Mouse (Mus musculus): Measurements from ENCODE around the gene Col27a1. TPM values are rescaled to one million over a fixed set of nuclear protein-coding genes. Genes with fewer than 3 reads are reported as not detected.

Col27a1 gene
- total RNA-seq (2021) = 9.3 and 11.7 TPM in 2 replicates
- long read RNA-seq, partial matches to known transcripts = 1 of 9 reads
- long read RNA-seq, other reads (novel, unspliced or antisense) = 5 of 9 reads

DNA sequence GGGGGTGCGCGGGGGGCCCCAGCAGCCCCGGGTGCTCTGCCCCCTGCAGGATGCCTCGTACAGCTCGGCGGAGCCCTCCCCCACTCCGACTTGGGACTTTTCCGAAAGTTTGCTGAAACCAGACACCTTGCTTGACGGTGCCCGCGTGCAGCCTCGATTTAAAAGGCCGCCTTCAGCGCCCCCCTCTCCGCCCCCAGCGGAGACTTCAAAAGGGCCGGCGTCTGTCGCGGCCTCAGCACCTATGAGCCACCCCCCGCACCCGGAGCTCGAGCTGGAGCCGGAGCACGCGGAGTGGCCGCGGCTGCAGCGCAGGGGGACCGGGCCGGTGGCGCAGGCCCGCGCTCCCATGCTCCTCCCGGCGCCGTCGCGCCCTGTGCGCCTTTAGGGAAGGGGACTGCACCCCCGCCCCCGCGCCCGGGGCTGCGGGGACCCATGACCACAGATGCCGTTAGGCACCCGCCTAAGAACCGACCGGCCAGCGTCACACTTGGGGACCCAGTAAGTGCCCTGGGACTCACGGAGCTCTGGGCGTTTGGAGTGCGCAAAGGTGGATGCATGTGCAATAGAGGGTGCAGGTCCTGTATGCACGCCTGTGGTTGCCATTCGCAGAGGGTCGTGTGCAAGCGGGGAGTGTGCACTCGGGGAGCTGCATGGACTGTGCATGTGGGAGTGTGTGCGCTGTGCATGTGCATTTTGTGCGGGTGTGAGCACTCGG, at the start of gene Col27a1:
TSS of gene Col27a1 (plus strand) at position 98 of the 715 bp plus-strand sequence.
- DNase-seq = no peak

DNA sequence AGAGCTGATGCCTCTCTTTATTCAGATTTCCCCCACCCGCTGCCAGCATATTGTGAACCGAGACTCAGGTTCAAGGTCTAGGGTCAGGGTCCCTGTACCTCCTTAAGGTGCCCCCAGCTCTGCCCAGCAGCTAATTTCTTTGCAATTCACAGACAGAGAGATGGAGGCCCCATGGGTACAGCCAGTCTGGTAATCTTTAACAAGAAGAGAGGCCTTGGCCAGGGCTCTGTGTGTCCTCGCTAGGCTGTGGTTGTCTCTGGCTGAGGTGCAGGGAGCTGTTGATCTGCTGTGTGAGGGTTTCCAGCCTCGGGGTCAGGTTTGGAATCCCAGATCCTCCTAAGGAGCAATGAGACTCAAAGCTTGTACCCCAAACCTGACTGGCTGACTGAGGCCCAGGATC, 48.2 kb upstream of the Col27a1 start:
- DNase-seq = no peak

DNA sequence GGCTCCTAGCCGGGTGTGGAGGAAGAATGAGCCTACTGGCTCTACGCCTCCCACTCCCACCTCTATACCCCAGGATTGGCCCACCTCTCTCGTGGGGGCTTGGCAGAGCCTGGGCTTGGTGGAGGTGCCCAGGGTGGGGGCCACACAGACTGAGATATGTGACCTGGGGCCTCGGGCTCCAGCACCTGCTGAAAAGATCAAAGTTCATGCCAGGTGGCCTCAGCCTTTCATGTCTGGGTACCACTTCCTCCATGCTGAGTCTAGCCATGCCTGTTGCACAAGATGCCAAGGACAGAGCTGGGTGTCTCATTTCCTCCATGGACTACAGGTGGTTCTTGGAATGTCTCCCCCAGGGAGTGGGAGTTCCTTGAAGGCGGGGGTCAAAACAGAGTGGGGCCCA, 47.5 kb upstream of the Col27a1 start:
- DNase-seq = no peak

DNA sequence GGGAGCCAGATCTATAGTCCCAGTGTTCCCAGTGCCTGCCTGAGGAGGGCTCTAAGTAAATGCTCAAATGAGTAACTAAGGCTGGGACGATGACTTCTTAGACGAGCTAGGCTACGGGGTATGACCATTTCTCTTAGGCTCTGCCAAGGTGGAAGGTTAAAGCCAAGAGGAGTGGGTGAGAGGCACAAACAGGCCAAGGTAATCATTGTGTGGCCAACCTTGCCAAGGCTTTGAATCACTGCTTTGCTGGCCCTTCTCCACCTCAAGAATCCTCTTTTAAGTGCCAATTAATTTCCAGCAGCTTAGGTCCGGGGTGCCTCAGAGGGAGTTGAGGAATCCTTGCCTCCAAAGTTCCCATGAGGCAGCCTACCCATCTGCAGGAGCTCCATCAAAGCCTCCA, 43.7 kb upstream of the Col27a1 start:
- no peak for DNase-seq

DNA sequence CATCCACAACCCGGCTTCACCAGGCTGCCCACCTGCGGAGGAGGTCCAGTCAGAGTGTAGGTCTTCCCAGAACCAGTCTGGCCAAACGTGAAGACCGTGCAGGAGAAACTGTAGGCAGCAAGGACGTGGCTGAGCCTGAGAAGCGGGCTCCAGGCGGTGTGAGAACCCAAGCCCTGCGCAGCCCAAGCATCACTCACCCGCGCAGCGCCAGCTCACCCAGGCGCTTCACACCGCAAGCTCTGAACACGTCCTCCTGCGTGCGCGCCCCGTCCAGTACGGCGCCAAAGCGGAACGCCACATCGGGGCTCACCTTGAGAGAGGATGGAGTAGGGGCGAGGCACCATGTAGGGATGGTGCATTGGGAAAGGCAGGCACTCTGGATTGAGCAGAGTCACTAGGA, 42.7 kb upstream of the Col27a1 start:
- DNase-seq = no peak

DNA sequence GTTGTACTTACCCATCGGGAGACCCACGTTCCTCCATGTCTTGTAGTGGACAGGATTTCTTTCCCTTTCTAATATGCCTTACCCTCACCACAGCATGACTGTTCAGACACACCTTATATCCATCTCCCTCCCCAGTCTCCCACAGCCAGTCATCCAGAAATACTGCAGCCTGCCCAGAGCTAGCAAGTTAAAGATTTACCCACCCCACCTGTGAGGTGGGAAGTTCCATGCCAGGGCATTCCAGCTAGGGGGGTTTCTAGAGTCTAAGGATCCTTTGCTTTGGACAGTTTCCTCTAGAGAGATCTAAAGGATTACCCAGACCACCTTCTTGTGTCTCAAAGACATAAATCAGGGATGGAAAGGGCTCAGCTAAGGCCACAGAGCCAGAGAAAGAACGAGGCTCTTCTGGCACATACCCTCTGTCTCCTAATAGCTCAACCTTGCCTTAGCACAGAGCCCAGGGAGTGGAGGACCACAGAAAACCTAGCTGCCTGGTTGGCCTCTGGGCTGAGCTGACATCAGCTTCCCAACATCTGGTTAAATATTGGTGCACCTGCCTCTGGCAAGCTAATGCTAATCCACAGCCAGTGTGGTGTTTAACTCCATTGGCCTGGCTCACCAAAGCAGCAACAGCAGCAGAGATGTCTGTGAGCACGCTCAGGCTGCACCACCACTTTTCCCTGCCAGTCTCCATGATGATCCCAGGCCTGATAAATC, 41.7 kb upstream of the Col27a1 start, which contains the start of gene Kif12:
TSS of gene Kif12 (minus strand) at position 163 of the 717 bp plus-strand sequence.
- no peak for DNase-seq

DNA sequence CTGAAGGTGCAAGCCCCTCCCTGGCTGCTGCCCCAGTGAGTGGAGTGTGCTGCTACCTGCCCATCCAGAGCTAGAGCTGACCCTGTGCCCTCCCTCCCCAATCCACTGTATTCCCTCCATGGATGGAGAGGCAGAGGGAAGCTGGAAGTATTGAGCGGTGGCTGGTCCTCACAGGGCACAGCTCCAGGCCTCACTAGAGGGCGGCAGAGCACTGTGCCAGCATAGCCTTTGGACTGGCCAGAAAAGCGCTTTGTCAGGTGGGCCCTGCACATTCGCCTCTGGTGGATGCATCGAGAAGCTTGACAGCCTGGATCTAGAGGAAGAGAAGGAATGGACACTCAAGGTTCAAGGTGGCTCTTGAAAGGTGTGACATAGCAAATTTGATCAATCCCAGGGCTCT, 32.2 kb upstream of the Col27a1 start:
- DNase-seq = peak; percentile 63

DNA sequence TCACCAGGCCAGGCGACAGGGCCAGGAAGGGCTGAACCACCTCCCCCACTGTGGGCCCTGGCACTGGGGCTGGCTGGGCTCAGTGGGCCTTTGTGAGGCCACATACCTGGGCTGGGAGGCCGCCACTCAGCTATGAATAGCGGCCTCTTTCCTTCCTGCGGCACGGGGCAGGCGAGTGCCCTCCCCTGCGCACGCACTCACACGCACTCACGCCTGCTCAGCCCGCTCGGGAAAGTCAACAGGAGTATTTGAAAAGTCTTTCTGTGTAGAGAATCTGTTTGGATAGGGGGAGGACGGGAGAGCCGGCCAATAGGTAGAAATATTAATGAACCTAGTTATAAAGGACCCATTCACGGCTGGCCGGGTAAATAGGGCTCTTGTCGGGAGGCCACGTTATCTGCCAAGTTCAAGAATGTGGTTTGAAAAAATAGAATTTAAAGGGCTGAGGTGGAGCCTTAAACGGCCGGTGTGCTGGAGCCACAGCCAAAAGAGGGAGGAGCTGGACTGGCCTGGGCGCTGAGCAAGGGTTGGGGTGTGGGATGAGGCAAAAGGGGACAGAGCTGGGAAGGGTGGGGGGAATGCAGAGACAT, 27.4 kb upstream of the Col27a1 start:
- DNase-seq = no peak

DNA sequence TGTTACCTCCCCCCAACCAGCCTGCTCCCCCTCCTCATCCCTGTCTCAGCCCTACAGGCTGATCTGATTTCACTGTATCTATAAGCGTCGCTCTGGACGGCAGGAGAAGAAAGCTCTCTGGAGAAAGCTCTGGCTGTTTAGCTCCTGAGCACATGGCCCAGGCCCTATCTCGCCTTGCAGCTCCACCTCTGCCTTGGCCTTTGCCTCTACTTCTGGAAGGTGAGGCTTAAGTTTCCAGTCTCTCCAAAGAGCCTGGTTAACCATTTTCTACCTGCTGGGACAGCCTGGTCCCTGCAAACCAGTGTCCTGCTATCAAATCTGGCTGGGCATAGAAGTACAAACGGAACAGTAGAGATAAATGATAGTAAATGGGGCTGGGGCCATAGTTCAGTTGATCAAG, 22.2 kb upstream of the Col27a1 start:
- no peak for DNase-seq

DNA sequence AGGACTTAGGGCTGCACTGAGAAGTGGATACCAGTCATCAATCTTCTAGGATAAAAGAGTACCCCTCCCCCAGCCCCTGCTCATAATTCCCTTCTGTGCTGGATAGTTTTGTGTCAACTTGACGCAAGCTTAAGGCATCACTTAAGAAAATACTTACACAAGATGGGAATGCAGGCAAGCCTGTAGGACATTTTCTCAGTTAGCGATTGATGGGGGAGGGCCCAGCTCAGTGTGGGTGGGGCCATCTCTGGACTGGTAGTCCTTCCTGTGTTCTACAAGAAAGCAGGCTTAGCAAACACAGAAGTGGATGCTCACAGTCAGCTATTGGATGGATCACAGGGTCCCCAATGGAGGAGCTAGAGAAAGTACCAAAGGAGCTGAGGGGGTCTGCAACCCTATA, 19.4 kb upstream of the Col27a1 start:
- DNase-seq = no peak

DNA sequence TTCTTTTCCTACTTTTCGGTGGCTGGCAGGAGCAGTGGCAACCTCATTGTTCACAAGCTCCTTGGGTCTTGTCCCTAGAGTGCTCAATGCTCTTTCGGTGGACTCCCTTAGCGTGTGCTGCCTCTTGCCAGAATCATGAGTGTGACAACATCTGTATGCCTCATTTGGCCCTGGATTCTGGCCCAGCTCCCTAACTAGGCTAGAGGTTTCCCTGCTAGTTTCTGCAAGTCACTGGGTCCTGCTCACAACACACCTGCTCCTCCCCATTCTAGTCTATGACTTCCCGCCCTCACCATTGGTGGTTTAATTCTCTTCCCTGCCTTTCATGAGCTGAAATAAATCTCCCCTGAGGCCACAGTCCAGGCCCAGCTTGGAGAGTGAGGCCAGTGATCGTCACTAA, 14.4 kb upstream of the Col27a1 start:
- DNase-seq = peak; percentile 28

DNA sequence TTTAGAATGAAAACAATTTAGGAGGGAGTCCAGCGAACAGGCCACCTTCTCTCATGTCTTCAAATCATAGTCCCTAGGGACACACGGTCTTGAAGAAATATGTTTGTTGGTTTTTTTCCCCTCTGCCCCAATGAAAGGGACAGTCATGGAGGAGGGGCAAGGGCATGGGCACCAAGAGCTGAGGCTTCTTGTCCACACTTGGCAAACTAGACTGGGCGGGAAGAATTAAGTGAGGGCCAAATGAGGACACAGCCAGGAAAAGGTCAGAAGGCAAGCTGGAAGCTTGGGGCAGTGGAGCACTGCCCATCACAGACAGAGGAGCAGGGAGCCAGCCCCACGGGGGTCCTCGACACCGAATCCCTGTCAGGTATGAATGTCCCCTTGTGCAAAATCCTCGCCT, 9.9 kb upstream of the Col27a1 start:
- DNase-seq = no peak

DNA sequence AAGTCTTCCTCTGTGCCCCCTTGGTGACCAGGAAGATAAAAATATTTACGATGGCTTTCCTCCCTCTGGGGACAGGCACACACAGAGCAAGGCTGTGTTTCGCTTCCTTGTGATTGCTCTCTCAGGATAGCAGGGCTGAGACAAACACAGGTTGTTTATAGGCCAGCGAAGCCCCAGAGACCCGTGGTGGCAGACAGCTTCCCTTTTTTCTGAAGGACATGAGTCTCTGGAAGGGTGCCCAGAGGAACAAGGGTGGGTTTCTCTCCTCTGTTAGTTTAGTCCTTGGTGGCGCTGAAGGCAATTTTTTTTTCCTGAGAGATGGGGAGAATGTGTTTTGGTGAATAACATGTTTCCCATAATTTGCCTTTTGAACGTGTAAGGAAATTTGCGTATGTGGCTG, 8.2 kb upstream of the Col27a1 start:
- DNase-seq = no peak

DNA sequence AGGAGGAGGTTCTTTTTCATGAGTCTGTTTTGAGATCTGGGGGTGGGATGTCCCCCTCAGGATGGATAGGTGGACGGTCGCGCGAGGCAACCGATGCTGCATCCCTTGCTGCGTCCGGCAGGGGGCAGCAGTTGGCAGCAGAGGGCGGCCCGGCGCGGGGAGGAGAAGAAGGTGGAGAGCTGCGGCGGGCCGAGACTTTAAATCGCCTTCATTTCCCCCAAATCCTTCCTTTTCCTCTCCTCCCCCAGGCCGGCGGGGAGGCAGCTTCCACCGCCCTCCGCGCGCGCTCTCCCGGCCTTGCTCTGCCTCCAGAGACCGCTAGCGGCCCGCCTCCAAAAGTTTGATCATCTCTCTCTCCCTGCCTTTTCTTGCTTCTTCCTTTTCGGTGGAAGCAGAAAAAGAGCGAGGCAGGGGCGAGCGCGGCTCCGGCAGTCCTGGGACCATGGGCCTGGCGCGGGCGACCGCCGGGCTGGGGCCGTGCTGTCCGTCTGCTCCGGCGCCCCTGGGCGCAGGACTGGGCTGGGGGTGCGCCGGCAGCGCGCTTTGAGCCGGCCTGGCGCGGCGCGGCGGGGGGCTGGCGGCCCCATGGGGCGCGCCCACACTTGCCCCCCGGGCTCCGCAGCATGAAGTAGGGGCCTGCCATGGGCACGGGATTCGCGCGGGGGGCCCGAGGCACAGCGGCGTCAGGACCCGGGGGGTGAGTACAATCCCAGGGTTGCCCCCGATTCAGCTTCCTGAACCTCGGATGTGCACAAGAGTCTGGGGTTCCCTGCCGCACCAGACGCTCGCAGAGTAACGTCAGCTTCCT, 1.6 kb downstream of the Col27a1 start:
- DNase-seq = peak; percentile 88

DNA sequence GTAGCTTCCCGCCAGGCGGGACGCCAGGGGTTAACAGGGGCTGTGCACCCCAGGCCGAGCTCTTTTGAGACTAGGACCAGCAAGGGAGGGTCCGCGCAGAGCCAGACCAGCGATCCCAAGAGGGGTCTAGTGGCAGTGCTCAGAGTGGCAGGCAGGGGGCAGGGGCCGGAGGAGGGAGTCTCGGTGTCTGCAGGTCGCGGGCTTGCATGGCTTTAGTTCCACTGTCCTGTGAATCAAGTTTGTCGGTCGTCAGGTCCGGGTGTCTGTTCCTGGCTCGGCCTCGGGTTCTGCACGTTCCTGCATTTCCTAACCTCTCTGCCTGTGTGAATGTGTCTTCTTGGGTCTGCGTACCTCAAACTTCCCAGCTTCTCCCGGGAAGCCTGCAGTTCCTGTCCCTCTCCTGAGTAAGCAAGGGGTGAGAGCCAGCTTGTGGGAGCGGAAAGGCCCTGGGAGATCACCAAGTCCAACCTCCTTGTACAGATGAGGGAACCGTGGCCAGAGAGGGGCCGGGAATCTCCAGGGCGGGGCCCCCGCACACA, 2.3 kb downstream of the Col27a1 start:
- DNase-seq = peak; percentile 50

DNA sequence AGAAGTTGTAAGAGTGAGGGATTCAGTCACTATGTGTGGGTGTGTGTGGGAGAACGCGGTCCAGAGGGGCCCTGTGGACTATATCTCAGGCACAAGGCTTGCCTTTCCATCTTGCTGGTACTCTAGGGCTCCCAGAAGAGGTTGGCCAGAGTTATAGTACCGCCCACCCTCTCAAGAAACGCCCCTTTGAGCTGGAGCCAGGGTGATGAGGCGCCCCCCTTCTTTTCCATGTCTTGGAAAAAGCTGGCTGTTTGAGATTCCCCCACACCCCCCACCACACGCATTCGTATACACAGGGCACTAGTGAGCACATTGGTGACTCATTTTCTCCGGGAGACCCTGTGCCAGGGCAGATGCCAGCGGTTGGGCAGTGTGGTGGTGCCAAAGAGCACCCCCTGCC, 2.8 kb downstream of the Col27a1 start:
- DNase-seq = no peak

DNA sequence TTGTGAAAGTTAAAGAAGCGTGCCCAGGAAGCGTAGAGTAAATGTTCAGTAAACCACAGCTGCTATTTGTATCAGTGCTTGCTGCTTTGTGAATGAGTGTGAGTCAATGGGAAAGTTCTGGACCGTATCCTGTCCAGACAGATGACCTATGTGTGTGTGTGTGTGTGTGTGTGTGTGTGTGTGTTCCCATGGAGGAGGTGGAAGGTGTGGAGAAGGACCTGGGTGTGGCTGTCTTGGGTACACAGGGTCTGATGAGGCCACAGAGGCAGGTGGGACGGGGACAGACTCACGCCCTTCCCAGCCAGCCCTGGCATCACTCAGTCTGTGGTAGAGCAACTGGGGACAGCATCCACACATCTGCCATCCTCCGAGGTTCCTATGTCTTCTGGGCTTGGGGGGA, 3.7 kb downstream of the Col27a1 start:
- no peak for DNase-seq

DNA sequence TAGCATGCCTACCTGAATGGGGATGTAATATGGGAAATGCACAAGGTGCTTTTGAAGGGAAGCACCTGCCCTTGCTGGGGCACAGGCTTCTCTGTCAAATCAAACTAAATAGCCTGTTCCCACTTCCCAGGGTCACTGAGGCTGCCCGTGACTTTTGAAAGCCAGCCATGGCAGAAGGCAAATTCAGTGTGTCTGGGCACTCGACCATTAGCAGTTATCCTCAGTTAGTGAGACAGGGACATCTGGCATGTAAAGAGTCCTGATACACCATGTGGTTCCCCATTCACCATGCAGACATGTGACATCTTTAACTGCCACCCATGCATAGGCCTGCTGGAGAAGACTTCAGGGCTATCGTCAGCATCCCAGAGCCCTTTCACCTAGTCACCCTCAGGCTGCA, 5.3 kb downstream of the Col27a1 start:
- no peak for DNase-seq

DNA sequence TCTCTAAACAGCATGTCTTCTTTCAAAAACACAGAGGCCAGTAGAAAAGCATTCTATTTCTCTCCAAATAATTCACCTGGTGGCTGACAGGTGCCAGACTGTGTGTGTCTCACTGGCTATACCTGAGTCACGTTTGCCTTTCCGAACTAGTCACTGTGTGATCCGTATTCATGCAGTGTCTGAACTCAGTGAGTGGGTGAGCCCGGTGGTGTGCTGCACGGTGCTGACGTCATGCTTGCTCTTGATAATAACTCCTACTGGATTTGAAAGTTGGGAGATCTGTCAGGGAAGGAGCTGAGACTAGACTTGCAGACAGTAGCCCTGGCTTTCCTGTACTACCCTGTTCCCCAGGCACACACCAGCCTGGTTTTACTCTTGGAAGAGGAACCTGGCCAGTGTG, 5.8 kb downstream of the Col27a1 start:
- no peak for DNase-seq

DNA sequence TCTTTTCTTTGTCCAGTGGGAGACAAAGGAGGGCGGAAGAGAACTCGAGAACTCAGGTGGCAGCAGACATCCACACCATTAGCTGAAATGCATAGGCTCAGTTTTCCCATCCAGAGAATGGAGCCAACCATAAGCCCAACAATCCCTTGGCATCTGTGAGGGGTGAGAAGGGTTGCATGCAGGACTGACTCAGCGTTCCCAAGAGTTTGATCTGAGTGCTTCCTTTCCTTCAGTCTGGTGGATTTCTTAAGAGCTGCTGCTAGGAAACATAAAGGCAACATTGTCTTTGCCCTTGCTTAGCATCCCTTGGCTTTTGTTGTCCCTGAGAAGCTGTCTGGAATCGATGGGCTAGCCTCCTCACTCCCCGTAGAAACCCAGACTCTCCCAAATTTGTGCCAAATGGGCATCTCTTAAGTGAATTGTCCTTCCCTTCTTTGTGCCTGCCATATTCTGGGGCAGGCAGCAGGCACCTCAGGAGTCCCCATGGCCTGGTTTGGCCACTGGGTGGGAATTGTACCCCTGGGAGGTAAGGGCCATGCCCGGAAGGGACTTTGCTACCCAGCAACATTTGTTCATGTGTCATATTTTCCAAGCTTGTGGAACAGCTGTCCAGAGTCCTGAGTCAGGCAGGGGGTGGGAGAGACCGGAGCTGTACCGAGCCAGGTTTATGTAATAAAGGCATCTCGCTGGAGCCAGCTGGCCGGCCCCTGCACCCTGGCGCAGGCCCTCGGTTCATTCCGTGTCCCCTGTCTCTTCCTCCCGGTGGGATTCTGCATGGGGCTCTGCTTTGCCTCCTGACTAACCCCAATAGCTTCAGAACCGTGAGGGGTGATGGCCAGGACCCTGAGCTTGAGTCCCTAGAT, 7.5 kb downstream of the Col27a1 start:
- no peak for DNase-seq

DNA sequence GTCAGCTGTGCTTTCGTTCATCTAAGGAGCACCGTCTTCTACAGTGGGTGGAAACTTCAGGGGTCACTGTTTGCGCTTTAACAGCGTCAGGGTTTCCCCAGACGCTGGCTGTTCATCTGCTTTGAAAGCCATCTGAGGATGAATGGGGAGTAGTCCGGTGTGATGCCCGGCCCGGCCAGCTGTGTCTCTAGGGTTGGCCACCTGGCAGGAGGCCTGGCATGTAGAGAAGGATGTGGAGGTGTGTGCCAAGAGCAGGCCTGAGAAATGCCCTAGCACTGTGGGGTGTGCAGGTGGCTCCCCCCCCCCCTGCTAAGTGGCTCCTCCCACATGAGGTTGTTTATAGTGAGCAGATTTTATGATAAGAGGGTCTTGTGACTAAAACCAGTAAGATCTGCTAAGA, 8.4 kb downstream of the Col27a1 start:
- no peak for DNase-seq
